Mouse (Mus musculus) hindbrain, postnatal 0 days (tissue): ENCODE measurements around the gene Clec4g. TPM values are rescaled to one million over a fixed set of nuclear protein-coding genes. Genes with fewer than 3 reads are reported as not detected.

ENCODE experiments used
- ATAC-seq: fragments of 200-750 bp; cut with Nextera tagmentation; 2 replicates; pipeline ENCODE4 v1.8.0; 2017; ENCODE audit warnings: mild to moderate bottlenecking, moderate TSS enrichment, moderate library complexity
- DNase-seq: peaks from one replicate; pipeline ENCODE4 v3.0.0-alpha.2; 2015; ENCODE audit warnings: low spot score
- H3K27ac ChIP-seq: fragments of 300-500 bp; sonication (generic); 2 replicates; pipeline ENCODE4 v1.5.1; 2014; ENCODE audit warnings: mild to moderate bottlenecking
- H3K27me3 ChIP-seq: fragments of 300-500 bp; sonication (generic); 2 replicates; pipeline ENCODE4 v1.6.1; 2014; ENCODE audit warnings: low read length, mixed read lengths; ENCODE audit not compliant: insufficient read depth
- H3K36me3 ChIP-seq: fragments of 300-500 bp; sonication (generic); 2 replicates; pipeline ENCODE4 v1.6.1; 2014; ENCODE audit warnings: low read length, mixed read lengths; ENCODE audit not compliant: insufficient read depth
- H3K4me1 ChIP-seq: fragments of 300-500 bp; sonication (generic); 2 replicates; pipeline ENCODE4 v1.6.1; 2014; ENCODE audit warnings: antibody characterized with exemption, low read length, mixed read lengths; ENCODE audit not compliant: insufficient read depth
- H3K4me2 ChIP-seq: fragments of 300-500 bp; sonication (generic); 2 replicates; pipeline ENCODE4 v1.6.1; 2014; ENCODE audit warnings: low read depth, mild to moderate bottlenecking, low read length, moderate library complexity, mixed read lengths
- H3K4me3 ChIP-seq: fragments of 300-500 bp; sonication (generic); 2 replicates; pipeline ENCODE4 v1.5.1; 2014; ENCODE audit warnings: low read length
- H3K9ac ChIP-seq: fragments of 300-500 bp; sonication (generic); replicated peaks from 2 replicates; pipeline ENCODE4 v1.6.1; 2014; ENCODE audit warnings: mild to moderate bottlenecking, low read length, moderate library complexity, mixed read lengths
- H3K9me3 ChIP-seq: fragments of 300-500 bp; sonication (generic); 2 replicates; pipeline ENCODE4 v1.6.1; 2016; ENCODE audit warnings: low read length, mixed read lengths
- CTCF ChIP-seq: IDR thresholded peaks from 2 replicates; pipeline ENCODE4 v1.5.1; 2016; ENCODE audit warnings: antibody characterized with exemption, control low read depth, low read depth
- WGBS: fragments of 180-500 bp; shearing (Covaris S2); extraction: QIAGEN DNeasy Blood & Tissue Kit; methylation state at CpG from one replicate; pipeline ENCODE4 v1.1.7; 2014; 5-methylcytosine and 5-hydroxymethylcytosine counted together
- polyA plus RNA-seq: library from polyadenylated mRNA; unstranded; fragments of >200 nt; fragmentation: Nextera tagmentation; extraction: Ambion mirVana; gene quantifications from 2 replicates; pipeline ENCODE4 v1.2.1, GENCODE M21; 2015
- total RNA-seq: library from RNA; depleted of rRNA; stranded (reverse); fragments of >200 nt; gene quantifications from 2 replicates; pipeline ENCODE4 v1.2.3, GENCODE M21; 2014

Clec4g gene
- total and polyA plus RNA-seq, 2 experiments from 2014 or later, result not detected

GRCm38 (mm10) chr8:3682435-3682834 is 38.0 kb downstream of the Clec4g start:
- Histone ChIP-seq H3K36me3 (peaks cover 13% of the 10 kb centered on the region; the same call in 1 of the 2 replicates), H3K4me3 (no peak overlapping the region), H3K27ac (no peak overlapping the region), H3K4me1 (peaks cover 7% of the 10 kb centered on the region; the same call in 1 of the 2 replicates), H3K9ac (no peak overlapping the region), H3K27me3 (no peaks in the 10 kb centered on the region), H3K9me3 (no peaks in the 10 kb centered on the region), H3K4me2 (no peak overlapping the region)
- peak; percentile 61 for ATAC-seq
- no peak for TF ChIP-seq CTCF
- WGBS, result 73% methylated on average over 5 of the region's 5 CpGs
- peak; percentile 58 for DNase-seq

DNA sequence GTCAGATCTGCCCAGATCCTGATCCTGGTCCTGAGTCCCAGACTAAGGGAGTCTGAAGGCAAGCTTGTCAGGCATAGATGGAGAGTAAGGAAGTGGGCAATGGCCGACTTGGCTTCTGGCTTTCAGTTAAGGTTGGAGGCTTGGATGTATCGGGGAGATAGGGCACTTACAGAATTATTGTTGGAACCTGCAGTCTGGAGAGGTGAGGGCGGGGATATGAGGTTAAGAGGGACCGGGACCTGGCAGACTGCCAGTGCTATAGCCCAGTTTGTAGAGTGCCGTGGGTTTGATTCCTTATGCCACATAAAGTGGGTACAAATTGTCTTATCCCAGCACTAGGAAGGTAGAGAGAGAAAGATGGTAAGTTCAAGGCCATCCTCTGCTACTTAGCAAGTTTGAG is 40.8 kb downstream of the Clec4g start:
- Histone ChIP-seq H3K27ac (no peak overlapping the region), H3K27me3 (no peaks in the 10 kb centered on the region), H3K4me1 (peaks cover 10% of the 10 kb centered on the region; the same call in 1 of the 2 replicates), H3K4me3 (no peak overlapping the region), H3K4me2 (no peak overlapping the region), H3K9me3 (no peaks in the 10 kb centered on the region), H3K36me3 (peaks cover 13% of the 10 kb centered on the region; the same call in 1 of the 2 replicates), H3K9ac (no peak overlapping the region)
- ATAC-seq (no peak), DNase-seq (no peak)
- 82% methylated on average over 5 of the region's 5 CpGs for whole genome bisulfite sequencing
- TF ChIP-seq CTCF, result no peak

DNA sequence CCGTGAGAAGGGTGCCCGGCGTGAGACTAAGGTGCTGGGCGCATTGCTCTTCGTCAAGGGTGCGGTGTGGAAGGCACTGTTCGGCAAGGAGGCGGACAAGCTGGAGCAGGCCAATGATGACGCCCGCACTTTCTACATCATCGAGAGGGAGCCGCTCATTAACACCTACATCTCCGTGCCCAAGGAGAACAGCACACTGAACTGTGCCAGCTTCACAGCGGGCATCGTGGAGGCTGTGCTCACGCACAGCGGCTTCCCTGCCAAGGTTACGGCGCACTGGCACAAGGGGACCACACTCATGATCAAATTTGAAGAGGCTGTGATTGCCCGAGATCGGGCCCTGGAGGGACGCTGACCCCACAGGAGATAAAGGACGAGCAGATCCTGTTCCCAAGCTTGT is 41.2 kb downstream of the Clec4g start:
- Histone ChIP-seq H3K36me3 (peaks cover 13% of the 10 kb centered on the region; the same call in 1 of the 2 replicates), H3K27me3 (no peaks in the 10 kb centered on the region), H3K4me1 (peaks cover 10% of the 10 kb centered on the region; the same call in 1 of the 2 replicates), H3K4me2 (no peak overlapping the region), H3K4me3 (no peak overlapping the region), H3K9me3 (no peaks in the 10 kb centered on the region), H3K9ac (no peak overlapping the region), H3K27ac (no peak overlapping the region)
- DNase-seq (no peak), ATAC-seq (no peak)
- 94% methylated on average over 23 of the region's 23 CpGs for WGBS
- TF ChIP-seq CTCF, result no peak

- ATAC-seq (no peak), DNase-seq (no peak)
- no peak overlapping the region for H3K9ac ChIP-seq
- H3K36me3 ChIP-seq, result peaks cover 13% of the 10 kb centered on the region; the same call in 1 of the 2 replicates
- WGBS, result 96% methylated on average over 23 of the region's 23 CpGs
- peaks cover 10% of the 10 kb centered on the region; the same call in 1 of the 2 replicates for H3K4me1 ChIP-seq
- H3K4me2 ChIP-seq, result no peak overlapping the region
- no peak overlapping the region for H3K27ac ChIP-seq
- H3K4me3 ChIP-seq, result no peak overlapping the region
- H3K9me3 ChIP-seq, result no peaks in the 10 kb centered on the region
- TF ChIP-seq CTCF, result no peak
- H3K27me3 ChIP-seq, result no peaks in the 10 kb centered on the region
Measured at GRCm38 (mm10) chr8:3678831-3679230, 41.6 kb downstream of the Clec4g start.

GRCm38 (mm10) chr8:3676993-3677579 is 43.4 kb downstream of the Clec4g start:
- peaks cover 13% of the 10 kb centered on the region; the same call in 1 of the 2 replicates for H3K36me3 ChIP-seq
- DNase-seq (peak; percentile 5), ATAC-seq (no peak)
- H3K9ac ChIP-seq, result peak overlapping the region; percentile 91
- TF ChIP-seq CTCF, result no peak
- peak overlapping the region; percentile 96 for H3K4me3 ChIP-seq
- H3K27me3 ChIP-seq, result no peaks in the 10 kb centered on the region
- peaks cover 15% of the 10 kb centered on the region for H3K4me1 ChIP-seq
- WGBS, result 3% methylated on average over 15 of the region's 15 CpGs
- peak overlapping the region; percentile 85 for H3K4me2 ChIP-seq
- H3K27ac ChIP-seq, result peak overlapping the region; percentile 91
- no peaks in the 10 kb centered on the region for H3K9me3 ChIP-seq

- peak; percentile 91 for TF ChIP-seq CTCF
- Histone ChIP-seq H3K9ac (peak within 1 kb of the TSS; percentile 91), H3K27me3 (no peaks in the 10 kb centered on the region), H3K4me1 (peaks cover 15% of the 10 kb centered on the region), H3K27ac (peak within 1 kb of the TSS; percentile 91), H3K36me3 (peaks cover 13% of the 10 kb centered on the region; the same call in 1 of the 2 replicates), H3K4me3 (peak within 1 kb of the TSS; percentile 96), H3K9me3 (no peaks in the 10 kb centered on the region), H3K4me2 (peak within 1 kb of the TSS; percentile 85)
- DNase-seq (peak; percentile 96), ATAC-seq (peak; percentile 88)
- 1% methylated on average over 61 of the region's 61 CpGs for WGBS
Measured at GRCm38 (mm10) chr8:3676131-3676992, 44.1 kb downstream of the Clec4g start, which contains the start of gene Trappc5. Gene Trappc5 (plus strand): TSS chr8:3676299.
